Mouse (Mus musculus) monocyte, adult 59 days (primary cell): Measurements from ENCODE around the gene Gm28551. TPM values are rescaled to one million over a fixed set of nuclear protein-coding genes. Genes with fewer than 3 reads are reported as not detected.

ENCODE experiments used
- total RNA-seq, 2 experiments: library from RNA; stranded (reverse); gene quantifications; one replicate each; pipeline ENCODE4 v1.2.4; 2023

Gm28551 gene
- total RNA-seq = not detected

GRCm38 (mm10) chr1:53352327-53353261, at the start of gene Gm28551, which contains the start of the genes Asdurf and Asnsd1:
Gene Gm28551 (minus strand): TSS chr1:53352667.
Gene Asdurf (minus strand): TSS chr1:53352619.
Gene Asnsd1 (minus strand): TSS chr1:53352752.

DNA sequence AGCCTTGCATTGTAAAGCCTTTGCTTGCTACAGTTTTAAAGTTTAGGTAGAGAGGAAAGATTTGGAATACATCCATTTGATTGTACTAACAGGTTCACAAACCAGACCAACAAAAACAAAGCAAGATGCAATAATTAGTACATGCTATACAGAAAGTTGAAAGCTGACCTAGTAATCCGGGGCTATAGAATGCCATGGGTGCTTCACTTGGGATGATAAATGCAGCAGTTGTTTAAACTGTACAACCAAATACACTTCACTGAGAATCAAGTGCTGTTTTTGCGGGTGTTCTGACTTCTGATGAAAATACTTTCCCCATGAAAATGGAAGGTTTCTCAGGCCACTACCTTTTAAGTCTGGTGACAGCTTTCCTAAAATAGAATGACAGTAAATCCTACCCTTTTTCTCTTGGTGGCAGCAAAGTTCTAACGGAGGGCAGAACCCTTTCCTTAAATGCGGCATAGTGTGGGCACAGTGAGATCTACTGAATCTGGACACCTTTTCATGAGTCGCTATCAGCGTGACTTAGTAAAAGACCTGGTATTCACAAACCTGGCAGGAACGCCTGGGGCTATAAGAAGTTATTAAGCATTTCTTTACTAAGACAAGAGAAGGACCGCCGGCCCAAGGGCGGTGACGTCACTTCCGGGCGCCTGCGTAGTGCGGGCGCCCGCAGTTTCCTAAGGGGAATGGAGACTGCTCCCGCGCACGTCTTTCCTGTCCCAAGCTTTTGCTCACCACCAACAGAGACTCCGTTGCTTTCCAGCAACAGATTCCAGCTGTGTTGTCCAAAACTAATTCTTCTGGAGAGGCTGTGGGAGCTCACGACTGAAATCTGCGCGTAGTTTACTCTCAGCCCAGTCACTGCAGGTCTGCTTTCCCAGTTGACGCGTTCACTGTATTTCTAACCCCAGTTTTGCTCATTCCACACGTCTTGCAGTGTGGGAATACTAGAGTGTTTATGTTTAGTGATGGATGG, 39.2 kb downstream of the Gm28551 start, which contains the start of gene Osgepl1:
TSS of gene Osgepl1 (plus strand) at position 636 of the 979 bp plus-strand sequence.

DNA sequence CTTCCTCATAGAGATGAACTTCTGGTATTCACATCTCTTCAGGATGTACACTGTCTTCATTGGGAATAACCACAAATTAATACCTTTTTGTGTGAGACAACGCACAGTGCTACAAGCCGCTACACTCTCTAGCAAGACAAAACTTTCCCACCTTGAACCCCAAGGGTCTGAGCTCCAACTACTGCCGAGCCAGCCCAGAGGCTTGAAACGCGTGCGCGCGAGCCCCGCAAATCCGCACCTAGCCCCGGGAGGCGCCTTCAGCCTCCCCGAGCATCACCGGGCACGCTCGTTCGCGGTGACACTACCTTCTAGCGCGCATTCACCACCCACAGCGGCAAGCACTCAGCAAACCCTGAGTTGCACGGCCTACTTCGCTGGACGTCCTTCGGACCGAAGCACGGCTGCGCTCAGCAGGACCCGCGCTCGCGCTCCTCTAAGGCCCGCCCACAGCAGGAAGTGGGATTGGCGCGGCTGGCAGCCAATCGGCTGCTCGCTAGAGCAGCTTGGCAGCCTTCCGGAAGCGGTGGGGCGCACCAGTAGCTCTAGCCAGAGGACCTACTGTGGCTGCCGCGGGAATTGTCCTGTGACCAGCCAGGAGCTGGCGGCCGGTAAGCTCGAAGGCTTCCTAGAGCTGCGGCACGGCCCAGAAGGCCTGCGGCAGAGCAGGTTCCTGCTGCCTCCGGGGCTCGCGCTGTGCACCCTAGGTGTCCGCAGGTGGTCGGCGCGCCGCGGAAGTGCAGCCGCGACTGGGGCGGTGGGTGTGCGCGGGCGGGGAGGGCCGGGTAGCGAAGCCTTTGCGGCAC, 55.7 kb downstream of the Gm28551 start, which contains the start of the genes Pms1, Ormdl1 and Gm28778:
TSS of gene Pms1 (minus strand) at position 438 of the 803 bp plus-strand sequence.
TSS of gene Ormdl1 (plus strand) at position 515 of the 803 bp plus-strand sequence.
TSS of gene Gm28778 (plus strand) at position 531 of the 803 bp plus-strand sequence.

Other genes with a start within 250 kb of the Gm28551 start
- gene 1700019A02Rik, start 165.0 kb downstream of the Gm28551 start, total RNA-seq = not detected
- 1 to 10 TPM; 7.1 to 8.4 TPM for gene Pms1, start 55.6 kb downstream of the Gm28551 start, total RNA-seq
- 10 to 100 TPM in 1 of 2 experiments, 1 to 10 TPM in 1; 9.9 to 11.3 TPM for gene Ormdl1, start 55.6 kb downstream of the Gm28551 start, total RNA-seq
- gene Gm28778, start 55.6 kb downstream of the Gm28551 start, total RNA-seq = not detected
- 1 to 10 TPM; 3.3 to 5.9 TPM for gene Osgepl1, start 39.0 kb downstream of the Gm28551 start, total RNA-seq
- not detected for gene Asdurf, start within 50 bp of the Gm28551 start, total RNA-seq
- gene Asnsd1, start 85 bp upstream of the Gm28551 start, total RNA-seq = 10 to 100 TPM; 35.2 to 37.5 TPM